Mouse (Mus musculus) common myeloid progenitor, adult 5-6 weeks (primary cell): Measurements from ENCODE around the gene Gm5767. TPM values are rescaled to one million over a fixed set of nuclear protein-coding genes. Genes with fewer than 3 reads are reported as not detected.

Experiments used
- ATAC-seq: replicated peaks from 2 replicates; pipeline ENCODE4 v1.8.0; 2016; ENCODE audit warnings: low read depth, mild to moderate bottlenecking, moderate TSS enrichment, inconsistent platforms; ENCODE audit not compliant: poor library complexity, severe bottlenecking
- total RNA-seq: library from RNA; stranded (forward); fragments of 200-1000, 187-1606 nt; gene quantifications from 2 replicates; pipeline ENCODE4 v1.2.3, GENCODE M21; 2017

Gm5767 gene
- not detected in 2 replicates for total RNA-seq

DNA sequence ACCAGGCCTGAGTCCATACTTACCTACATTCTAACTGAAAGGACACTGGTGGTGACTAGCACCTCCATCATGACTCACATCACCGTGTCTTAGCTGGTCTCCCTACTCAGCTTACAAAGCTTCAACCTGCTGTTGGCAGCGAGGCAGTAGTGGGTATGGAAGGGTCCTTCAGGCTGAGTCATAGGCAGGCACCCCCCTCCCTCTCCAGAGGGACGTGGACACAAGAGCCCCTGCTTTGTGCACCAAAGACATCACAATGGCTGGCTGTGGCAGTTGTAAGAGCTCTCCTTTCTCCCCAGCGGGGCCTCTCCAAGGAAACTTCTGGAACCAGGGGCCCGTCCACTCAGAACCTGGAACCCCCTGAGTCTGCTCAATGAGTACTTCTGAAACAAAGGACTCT is at the start of gene Gm5767:
Gene Gm5767 (plus strand): TSS at position 301 of the 400 bp plus-strand sequence.
- ATAC-seq: no peak

DNA sequence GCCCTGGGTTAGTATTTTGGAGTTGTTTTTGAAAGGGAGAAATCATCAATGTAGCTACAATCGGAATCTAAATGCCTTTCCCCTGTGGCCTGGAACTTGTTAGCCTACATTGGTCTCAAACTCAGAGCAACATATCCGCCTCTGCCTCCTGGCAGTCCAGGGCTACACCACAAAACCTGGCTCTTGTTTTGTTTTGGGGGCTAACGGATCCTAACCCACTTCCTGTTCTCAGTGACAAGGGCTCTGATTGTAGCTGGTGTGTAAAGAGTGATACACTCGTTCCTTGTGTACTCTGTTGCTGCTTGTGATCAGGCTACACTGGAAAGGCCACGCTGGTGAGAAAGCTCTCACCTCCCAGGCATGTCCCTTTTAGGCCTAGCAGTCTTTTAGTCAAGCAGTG is 49.1 kb upstream of the Gm5767 start:
- ATAC-seq: peak; percentile 80

DNA sequence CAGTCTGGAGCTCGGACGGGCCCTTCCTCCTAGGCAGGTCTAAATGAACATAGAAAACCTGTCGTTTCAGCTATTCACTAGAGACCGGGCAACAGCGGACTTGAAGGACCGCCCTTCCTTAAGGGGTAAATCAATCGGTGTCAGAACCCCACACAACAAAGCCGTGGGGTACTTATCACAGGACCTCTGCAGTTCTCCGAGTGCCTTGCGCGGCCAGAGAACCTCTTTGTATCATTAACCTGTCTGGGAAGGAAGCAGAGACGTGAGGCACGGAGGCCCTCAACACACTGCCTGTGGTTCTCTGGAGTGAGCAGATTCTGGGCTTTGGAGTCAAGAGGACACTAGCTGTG is 43.7 kb upstream of the Gm5767 start:
- peak; percentile 33 for ATAC-seq

DNA sequence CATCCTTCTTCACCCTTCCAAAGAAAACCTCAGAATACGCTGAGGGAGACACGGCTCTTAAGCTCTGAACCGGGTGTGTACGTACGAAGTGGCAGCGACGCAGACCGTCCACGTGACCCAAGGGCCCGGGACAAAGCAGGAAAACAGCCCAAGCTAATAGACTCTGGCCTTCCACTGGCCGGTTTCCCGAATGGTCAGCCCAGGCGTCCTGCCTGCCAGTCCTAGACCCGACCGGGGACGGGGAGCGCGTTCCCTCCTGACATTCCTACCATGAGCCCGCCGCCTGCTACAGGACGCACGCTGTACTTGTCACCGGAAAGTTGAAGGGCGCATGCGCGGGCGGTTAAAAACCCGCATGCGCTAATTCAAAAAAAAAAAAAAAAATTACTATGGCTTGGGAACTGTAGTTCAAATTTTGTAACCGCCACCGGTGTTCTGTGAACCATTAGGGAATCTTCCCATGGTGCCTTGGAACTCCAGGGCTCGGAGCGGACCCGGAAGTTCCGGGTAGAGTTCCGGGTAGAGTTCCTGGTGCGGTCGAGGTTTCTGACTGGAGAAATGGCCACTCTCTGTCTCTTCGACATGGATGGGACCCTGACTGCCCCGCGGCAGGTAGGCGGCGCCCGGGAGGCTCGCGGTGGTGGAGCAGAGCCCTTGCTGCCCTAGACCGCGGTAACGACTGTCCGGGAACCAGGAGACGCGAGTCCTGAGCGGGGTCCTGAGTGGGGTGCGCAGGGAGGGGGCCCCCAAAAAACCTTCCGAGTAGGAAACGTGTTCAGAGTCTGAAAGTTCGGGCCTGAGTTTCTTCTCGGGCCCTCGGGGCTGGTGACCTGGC is 43.1 kb upstream of the Gm5767 start, which contains the start of the genes Pmm2 and Tmem186:
Gene Pmm2 (plus strand): TSS at position 458 of the 835 bp plus-strand sequence.
Gene Tmem186 (minus strand): TSS at position 496 of the 835 bp plus-strand sequence.
- peak; percentile 79 for ATAC-seq

DNA sequence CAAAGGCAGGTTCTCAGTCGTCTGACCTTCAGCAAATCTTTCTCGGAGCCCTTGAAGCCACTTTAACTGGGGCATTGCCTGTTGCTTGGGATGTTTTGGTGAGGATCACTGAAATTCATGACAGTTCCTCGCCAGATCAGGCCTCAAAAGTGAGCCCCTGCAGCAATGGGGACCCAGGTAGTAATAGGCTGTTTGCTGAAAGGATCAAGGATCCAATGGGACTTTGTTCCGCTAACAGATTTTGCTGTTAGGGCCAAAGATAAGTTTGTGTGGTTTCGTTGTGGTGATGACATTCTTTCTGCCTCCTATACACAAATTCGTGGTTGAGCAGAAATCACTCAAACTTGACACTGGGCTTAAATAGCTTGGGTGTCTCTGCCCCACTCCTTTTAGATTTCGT is 42.4 kb upstream of the Gm5767 start:
- 0 out of 2 replicates have a peak, but pooled peaks have one; percentile 5 for ATAC-seq

DNA sequence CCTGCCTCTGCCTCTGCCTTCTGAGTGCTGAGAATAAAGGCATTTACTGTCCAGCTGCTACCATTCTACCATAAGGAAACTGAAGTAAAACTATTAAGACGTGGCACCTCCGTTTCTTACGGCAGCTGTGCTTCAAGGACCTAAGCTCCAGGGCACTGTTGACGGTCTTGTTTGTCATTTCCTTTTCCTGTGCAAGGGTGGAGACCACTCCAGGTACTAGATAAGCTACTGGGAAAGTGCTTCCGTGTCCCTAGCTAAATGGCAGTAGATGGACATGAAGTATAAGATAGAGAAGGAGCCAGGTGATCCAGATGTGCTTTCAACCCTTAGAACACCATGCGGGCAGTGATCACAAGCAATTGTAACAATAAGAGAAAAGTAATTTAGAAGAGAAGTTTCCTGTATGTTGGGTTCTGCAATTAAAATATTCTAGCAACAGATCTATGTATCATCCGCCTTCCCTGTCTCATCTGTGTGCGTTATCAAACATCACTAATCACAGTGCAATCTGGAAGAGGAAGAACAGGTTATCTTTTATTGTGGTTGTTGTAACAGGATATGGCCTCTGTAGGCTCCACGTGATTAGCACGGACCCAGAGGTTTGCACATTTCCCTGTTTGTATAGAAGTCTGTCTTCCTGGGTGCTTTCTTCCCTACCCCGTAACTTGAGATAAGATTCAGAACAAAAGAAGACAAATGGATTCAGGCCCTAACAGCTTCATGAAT is 40.9 kb upstream of the Gm5767 start:
- ATAC-seq: no peak

DNA sequence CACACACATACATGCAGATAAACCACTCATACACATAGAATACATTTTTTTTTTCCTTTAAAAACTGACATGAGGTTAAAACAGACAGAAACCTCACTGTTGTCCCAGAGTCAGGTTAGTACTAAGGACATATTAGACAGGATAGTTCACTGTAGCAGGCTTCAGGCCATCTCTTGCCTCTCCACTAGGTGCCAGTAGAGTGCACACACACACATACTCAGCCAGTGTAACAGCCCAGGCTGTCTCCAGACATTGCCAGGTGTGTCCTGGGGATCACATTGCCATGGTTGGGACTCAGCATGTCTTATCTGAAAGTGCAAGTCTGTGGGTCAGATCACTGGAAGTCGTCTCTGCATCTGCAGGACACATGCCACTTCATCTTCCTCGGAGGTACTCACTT is 36.7 kb upstream of the Gm5767 start:
- peak; percentile 98 for ATAC-seq

DNA sequence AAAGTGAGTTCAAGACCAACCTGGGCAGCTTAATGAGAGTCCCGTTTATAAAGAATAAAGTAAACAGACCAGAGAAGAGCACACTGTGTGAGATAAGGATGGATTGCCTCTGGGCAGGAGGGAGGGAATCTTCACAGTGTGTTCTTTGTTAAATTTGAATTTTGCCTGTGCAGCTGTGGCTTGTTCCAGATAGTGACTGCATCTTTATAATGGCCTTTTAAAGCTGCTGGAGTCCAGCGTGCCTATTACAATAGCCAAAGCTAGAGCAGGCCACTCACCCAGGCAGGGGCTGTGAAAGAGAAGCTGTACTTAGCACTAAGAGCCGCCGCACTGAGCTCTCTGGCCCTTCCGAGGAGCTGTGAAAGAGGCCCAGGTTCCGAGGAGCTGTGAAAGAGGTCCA is 35.0 kb upstream of the Gm5767 start:
- ATAC-seq: no peak

DNA sequence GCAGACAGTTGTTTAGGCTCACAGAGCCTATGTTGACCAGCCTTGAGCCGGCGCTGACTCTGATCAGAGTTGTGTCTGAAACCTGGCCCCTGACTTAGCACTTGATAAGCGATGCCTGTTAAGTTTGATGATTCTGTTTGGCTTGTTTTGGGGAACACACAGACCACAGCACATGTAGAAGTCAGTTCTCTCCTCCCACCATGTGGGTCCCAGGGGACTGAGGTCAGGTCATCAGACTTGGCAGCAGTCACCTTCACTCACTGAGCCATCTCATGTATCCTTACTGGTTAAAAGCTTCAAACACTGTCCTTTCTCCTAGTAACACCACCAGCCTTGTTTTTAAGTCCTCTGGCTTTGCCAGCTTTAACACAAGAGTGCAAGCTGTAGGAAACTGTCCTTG is 30.6 kb upstream of the Gm5767 start:
- no peak for ATAC-seq

DNA sequence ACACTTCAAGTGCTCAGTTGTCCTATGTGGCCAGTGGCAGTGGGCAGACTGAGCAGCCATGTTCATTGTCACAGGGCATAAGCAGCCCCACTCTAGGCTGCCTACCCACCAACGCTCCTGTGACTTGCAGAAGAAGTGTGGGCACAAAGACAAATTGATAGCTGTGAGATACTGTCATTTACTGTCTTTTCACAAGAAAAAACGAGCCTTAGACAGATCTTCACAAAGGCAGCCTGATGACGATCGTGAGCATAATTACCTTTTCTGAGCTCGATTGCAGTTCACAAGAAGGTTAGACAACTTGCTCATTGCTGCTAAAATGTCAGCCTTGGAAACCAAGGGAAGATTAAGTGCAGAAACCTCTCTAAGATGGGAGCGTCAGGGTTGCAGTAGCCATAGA is 25.5 kb upstream of the Gm5767 start:
- ATAC-seq: no peak

DNA sequence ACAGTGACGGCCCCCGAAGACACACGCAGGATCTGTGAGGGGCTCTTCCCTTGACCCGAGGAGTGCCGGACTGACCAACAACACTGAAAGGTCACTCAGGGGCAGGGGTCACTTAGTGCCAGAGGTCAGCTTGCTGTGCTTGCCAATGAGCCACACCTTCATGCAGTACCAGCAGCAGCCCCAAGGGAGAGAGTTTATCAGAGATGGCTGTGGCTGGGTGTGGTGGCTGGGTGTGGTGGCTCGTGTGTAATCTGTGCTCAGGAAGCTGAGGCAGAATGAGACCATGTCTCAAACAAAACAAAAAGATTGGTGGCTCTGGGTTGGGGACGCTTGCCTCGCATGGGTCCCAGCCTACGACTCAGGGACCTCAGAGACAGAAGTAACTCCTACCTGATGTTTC is 25.0 kb upstream of the Gm5767 start:
- peak; percentile 50; the same call in 1 of the 2 replicates for ATAC-seq

DNA sequence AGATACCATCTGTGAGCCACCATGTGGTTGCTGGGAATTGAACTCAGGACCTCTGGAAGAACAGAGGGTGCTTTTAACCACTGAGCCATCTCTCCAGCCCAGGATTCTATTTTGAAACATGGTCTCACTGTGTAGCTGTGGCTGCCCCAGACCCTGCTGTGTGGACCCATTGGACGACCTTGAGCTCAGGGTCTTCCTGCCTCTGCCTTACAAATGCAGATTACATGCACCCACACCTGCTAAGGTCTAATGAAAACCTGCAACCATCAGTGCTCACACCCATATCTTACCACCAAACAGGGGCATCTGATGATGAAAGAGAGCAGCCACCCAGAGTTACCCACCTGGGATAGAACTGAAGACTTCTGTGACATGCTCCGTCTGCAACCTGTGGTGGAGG is 24.3 kb upstream of the Gm5767 start:
- no peak for ATAC-seq

DNA sequence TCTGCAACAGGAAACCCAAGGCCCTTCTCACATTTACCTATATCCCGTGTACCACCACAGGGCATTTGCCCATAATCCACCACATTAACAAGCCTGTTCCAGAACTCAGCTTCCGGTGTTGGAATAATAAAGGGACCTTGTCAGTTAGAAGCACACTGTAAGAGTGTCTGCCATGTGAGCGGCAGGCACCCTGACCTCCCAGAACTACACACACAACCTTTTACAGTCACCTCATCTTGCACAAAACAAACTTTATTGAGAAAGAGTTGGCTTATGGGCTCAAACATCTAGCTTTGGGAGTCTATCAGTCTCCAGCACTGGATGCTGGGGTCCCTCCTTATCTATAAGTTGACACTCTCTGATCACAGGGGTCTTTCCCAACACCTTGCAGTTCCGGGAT is 22.2 kb upstream of the Gm5767 start:
- no peak for ATAC-seq

DNA sequence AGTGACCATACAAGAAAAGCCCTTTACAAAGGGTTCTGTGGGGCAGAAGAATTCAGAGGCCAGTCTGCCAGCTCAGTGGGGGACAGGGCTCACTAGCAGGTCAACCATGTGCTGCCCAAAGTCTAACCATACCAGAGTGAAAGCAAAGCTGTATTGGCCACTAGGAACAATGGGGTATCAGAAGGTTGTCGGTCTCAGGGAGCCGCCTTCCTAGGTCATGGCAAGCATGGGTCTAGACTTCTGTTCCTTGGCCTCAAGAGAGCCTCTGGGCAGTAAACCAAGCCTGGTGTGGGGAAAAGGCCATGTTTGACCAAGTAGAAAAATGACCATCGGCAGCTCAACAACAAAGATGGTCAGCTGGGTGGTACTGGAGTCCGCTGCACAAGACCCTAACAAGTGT is 21.8 kb upstream of the Gm5767 start:
- ATAC-seq: no peak

DNA sequence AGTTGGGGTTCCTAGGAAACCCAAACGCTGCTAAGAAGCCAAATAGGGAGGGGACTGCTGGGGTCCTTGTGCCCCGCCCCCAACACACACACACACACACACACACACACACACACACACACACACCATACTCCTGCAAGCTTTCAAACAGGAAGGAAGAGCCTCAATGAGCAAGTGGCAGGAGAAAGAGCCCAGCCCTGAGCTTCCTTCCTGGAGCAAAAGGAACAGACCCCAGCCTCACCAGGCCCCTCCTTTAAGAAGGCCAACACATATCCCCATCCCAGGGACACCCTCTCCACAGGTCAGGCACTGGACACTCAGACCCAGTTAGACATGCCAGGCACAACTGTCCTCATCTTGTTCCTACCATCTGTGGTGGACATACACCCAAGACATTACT is 17.5 kb upstream of the Gm5767 start:
- no peak for ATAC-seq

DNA sequence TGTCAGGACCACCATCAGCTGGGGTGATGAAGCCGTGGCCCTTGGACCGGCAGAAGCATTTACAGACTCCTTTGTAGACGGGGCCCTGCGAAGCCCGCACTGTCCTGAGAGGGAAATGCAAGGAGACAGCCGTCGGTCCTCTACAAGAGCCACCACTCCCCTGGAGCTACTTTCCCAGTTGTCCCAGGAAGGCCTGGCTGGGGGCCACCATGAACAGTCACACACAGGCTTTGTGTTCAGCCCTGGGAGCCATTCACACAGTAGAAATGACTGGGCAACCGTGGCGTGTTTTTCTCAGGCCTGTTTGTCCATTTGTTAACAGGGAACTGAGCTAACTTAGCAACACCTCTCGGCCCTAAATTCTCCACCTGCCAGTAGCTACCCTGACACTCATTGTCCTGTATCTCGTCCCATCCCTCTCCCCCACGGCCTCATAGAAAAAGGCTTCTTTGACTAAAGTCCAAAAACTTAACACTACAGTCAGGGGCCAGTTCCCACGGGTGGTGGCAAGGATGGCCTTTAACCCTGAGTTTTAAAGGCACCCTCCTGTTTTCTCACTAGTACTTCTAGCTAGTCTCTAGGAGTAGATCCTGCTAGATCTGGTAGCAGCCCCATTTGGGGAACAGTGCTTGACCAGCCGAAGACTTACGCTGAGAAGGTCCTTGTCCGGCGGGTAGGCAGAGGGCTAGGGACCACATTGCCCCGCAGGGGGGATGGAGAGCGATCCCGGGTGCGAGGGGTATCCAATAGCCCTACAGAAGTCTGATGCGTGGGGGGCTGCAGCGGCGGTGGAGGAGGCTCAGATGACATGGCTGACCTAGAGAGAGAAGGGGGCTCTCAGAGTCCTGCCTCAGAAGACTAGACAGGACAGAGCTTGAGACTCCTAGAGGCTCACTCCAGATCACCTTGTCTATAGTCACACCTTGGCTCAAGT is 16.7 kb upstream of the Gm5767 start:
- no peak for ATAC-seq

DNA sequence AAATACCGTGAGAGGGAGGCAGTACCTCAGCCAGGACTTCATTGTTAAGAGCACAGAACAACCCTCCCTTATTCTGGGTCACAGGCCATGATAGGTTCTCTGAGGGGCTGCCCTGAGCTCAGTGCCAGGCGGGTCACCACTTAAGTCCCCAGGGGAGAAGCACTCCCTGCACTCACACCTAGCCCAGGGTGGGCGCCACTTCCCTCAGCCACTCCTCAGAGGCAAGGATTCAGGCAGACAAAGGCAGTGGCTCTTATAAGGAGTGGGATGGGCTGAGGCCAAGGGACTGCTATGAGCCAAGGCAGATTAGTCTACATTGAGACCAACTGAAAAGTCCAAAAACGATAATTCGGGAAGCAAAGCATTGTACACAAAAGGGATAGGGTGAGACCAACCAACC is 15.2 kb upstream of the Gm5767 start:
- no peak for ATAC-seq

DNA sequence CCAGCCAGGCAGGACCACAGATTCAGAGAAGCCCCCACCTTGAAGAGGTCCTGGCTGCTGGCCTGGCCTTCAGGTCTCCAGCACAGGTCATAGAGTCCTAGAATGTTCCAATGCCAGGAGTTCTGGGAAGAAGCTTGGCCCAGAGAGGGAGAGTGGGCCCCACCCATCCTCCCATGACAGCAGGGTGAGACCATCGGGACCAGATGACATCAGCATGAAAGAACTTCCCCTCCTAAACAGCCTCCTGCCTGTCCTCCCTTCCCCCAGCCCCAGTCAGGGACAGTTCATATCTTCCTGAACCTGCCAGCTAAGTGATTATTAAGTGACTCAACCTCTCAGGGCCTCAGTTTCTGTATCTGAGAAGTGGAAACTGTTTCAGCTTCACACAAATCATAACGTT is 14.1 kb upstream of the Gm5767 start:
- no peak for ATAC-seq

DNA sequence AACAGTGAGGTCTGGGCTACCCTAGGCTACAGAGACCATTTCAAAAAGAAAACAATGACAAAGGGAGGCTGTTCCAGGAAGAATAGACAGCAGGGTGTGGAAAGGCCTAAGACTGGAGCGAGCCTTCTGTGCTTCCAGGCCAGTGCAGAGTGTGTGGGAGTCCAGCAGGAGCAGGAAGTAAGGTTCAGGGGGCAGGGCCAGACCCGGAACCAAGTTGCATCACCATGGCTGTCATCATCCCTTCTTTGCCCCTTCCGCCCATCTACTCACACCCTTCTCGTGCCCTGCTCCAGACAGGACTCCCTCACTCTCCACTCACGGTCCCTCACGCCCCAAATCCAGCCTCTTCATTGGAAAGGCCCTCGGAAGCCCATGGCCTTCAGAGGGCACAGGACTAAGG is 13.3 kb upstream of the Gm5767 start:
- ATAC-seq: 0 out of 2 replicates have a peak, but pooled peaks have one; percentile 4

DNA sequence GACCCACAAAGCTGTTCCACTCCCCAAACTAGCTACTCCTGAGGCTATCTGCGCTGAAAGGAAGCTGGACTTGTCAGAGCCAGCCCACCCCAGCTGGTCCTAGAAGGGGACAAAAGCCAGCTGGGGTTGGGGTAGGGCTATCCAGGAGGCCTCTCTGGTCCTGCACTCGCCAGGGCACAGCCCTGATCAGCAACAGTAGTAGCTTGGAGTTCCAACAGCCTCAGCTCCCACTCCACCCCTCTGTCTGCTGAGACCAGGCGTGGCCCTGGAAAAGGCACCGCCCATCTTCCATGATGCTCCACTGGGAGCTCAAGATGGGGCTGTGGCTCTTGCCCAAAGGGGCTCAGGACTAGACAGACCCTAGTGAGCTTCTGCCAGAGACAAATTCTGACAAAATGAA is 12.8 kb upstream of the Gm5767 start:
- ATAC-seq: no peak
